Mouse (Mus musculus) gastrocnemius, adult 2 months (tissue): ENCODE measurements at regions not wholly inside any gene's neighbourhood (a gene's known extent, or its start where the extent isn't known, plus 50 kb on each side); places are given as distances from the start of the nearest gene placed in this dataset.

ENCODE experiments used
- DNase-seq: peaks from one replicate; pipeline ENCODE4 v3.0.0; 2022
- H3K27ac ChIP-seq: fragments of 200-600 bp; 2 replicates; pipeline ENCODE4 v1.8.1; 2022; ENCODE audit warnings: mild to moderate bottlenecking
- H3K4me3 ChIP-seq: fragments of 200-600 bp; 2 replicates; pipeline ENCODE4 v1.8.1; 2022; ENCODE audit warnings: mild to moderate bottlenecking, moderate library complexity
- CTCF ChIP-seq: fragments of 200-600 bp; IDR thresholded peaks from 2 replicates; pipeline ENCODE4 v1.8.1; 2022; ENCODE audit warnings: antibody characterized with exemption, mild to moderate bottlenecking, moderate library complexity
- intact Hi-C: fragments of 180-260 bp; cut with DNase I; formaldehyde crosslinking; loops from one replicate; pipeline ENCODE4 v1.15.1; 2025

DNA sequence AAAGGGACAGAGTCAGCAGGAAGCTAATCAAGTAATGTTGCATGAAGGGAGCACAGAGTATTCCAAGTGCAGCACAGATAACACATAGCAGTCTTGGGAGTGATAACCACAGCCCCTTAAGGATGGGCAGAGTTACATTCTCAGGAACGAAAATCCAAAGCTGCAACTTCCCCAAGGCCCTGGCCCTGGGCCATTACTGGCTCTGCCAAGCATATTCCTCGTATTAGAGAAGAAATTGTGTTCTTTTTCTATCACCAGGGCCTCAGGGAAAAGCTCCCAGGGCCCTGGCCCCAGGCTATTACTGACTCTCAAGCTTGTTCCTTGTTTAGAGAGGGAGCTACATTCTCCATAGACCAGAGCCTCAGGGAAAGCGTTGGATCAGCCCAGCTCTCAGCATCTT lies 157.0 kb downstream of the Ttc8 start:
- no peak overlapping the region for H3K4me3 ChIP-seq
- intact Hi-C loops: no loop called here
- TF ChIP-seq CTCF: no peak
- peak; percentile 39 for DNase-seq
- no peak overlapping the region for H3K27ac ChIP-seq

- DNase-seq: no peak
- Histone ChIP-seq H3K4me3 (no peak overlapping the region), H3K27ac (no peak overlapping the region)
- intact Hi-C loops: no loop called here
- TF ChIP-seq CTCF: no peak
Observed at GRCm38 (mm10) chr12:99079873-99080272, 159.5 kb downstream of the Ttc8 start.

DNA sequence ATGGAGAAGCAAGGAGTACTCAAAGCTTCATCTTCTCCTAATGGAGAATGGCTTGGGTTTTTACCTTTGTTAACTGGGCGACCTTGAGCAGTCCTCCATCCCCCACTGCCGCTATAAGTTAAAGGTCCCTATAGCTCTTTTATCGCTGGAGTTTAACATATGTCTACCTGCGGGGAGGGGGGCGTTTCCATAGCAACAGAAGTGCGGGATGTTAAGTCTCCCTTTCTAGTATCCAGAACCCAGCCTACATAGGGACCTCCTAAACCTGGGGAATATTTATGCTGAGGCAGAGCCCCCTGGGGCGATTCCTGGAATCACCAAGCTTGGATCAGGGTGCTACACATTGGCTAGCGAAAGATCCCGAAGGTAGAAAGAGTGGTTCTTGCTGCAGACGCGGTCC lies 163.2 kb downstream of the Ttc8 start:
- H3K4me3 ChIP-seq: no peak overlapping the region
- no peak for DNase-seq
- H3K27ac ChIP-seq: no peak overlapping the region
- no peak for TF ChIP-seq CTCF
- intact Hi-C loops: loop anchor here (1.0 to 2.0 kb wide), 3 partner anchors 754 to 1024 kb away; partner anchors contain the start of gene Kcnk13

DNA sequence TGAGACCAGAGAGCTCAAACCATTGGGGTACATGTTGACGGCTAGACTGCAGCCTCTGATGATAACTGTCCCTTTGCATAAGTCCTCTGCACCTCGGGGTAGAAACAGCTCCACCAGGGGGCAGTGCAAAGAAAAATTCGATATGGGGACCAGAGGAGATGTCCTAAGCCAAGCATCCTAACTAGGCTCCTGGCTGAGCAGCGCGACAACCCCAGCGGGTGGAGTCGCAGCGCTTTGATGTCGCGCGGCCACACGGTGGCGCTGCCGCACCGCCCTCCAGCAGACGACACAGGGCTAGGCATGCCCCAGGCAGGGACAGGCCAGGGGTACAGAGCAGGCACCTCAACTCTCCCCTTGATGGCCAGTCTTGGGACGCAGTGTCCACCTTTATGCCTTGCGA lies 163.8 kb downstream of the Ttc8 start:
- Histone ChIP-seq H3K4me3 (no peak overlapping the region), H3K27ac (no peak overlapping the region)
- peak; percentile 90 for DNase-seq
- intact Hi-C loops: loop anchor here (1.0 kb wide), 2 partner anchors 753 to 1023 kb away; no protein-coding TSS in a partner anchor
- peak; percentile 98 for TF ChIP-seq CTCF

DNA sequence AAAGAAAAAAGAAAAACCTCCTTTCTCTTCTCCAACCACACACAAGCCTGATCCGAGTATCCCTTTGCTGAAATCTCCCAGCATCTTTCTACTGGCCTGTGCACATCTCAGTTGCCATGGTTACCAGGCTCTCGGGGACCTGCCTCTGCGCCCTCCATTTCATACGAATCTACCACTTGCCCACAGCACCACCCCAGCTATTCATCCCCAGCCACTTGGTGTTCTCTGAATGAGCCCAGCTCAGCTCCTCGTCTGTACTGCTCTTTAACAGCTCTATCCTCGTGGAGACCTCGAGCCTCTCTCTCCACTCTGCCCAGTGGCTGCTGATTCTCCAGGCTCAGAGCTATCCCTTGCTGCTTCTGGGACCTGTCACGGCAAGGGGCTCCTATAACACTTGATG lies 166.9 kb downstream of the Ttc8 start:
- no peak for DNase-seq
- H3K4me3 ChIP-seq: no peak overlapping the region
- H3K27ac ChIP-seq: no peak overlapping the region
- no peak for TF ChIP-seq CTCF
- intact Hi-C loops: no loop called here

- no peak for DNase-seq
- TF ChIP-seq CTCF: no peak
- Histone ChIP-seq H3K4me3 (no peak overlapping the region), H3K27ac (no peak overlapping the region)
- intact Hi-C loops: loop anchor here (10.0 kb wide), 1 partner anchor 243 kb away; no protein-coding TSS in a partner anchor
Observed at GRCm38 (mm10) chr12:99091770-99092169, 171.4 kb downstream of the Ttc8 start.

GRCm38 (mm10) chr12:99093151-99093550 lies 172.8 kb downstream of the Ttc8 start:
- DNase-seq: no peak
- Histone ChIP-seq H3K4me3 (no peak overlapping the region), H3K27ac (no peak overlapping the region)
- intact Hi-C loops: loop anchor here (10.0 kb wide), 1 partner anchor 242 kb away; no protein-coding TSS in a partner anchor
- no peak for TF ChIP-seq CTCF

- intact Hi-C loops: loop anchor here (10.0 kb wide), 1 partner anchor 241 kb away; no protein-coding TSS in a partner anchor
- DNase-seq: no peak
Observed at GRCm38 (mm10) chr12:99093989-99094388, 173.6 kb downstream of the Ttc8 start.

GRCm38 (mm10) chr12:99096930-99097617 lies 176.7 kb downstream of the Ttc8 start:
- peak overlapping the region; percentile 42 for H3K4me3 ChIP-seq
- TF ChIP-seq CTCF: peak; percentile 95
- peak overlapping the region; percentile 86 for H3K27ac ChIP-seq
- intact Hi-C loops: loop anchor here (2.0 to 10.0 kb wide), 5 partner anchors 55 to 742 kb away; partner anchors contain the start of gene Foxn3
- DNase-seq: peak; percentile 84

More at GRCm38 (mm10) chr12:99093989-99094388, 173.6 kb downstream of the Ttc8 start:
- no peak overlapping the region for H3K4me3 ChIP-seq
- H3K27ac ChIP-seq: no peak overlapping the region
- TF ChIP-seq CTCF: no peak

GRCm38 (mm10) chr12:99097618-99098066 lies 177.3 kb downstream of the Ttc8 start:
- peak overlapping the region; percentile 42 for H3K4me3 ChIP-seq
- peak overlapping the region; percentile 86 for H3K27ac ChIP-seq
- TF ChIP-seq CTCF: no peak
- peak; percentile 41 for DNase-seq
- intact Hi-C loops: loop anchor here (2.0 to 10.0 kb wide), 5 partner anchors 55 to 741 kb away; partner anchors contain the start of gene Foxn3

- no peak overlapping the region for H3K4me3 ChIP-seq
- DNase-seq: no peak
- H3K27ac ChIP-seq: no peak overlapping the region
- TF ChIP-seq CTCF: no peak
- intact Hi-C loops: loop anchor here (5.0 to 10.0 kb wide), 4 partner anchors 52 to 462 kb away; partner anchors contain the start of gene Foxn3
Observed at GRCm38 (mm10) chr12:99099881-99100280, 179.5 kb downstream of the Ttc8 start.

GRCm38 (mm10) chr12:99108616-99109015 lies 188.2 kb downstream of the Ttc8 start:
- Histone ChIP-seq H3K4me3 (no peak overlapping the region), H3K27ac (no peak overlapping the region)
- intact Hi-C loops: no loop called here
- TF ChIP-seq CTCF: no peak
- no peak for DNase-seq

DNA sequence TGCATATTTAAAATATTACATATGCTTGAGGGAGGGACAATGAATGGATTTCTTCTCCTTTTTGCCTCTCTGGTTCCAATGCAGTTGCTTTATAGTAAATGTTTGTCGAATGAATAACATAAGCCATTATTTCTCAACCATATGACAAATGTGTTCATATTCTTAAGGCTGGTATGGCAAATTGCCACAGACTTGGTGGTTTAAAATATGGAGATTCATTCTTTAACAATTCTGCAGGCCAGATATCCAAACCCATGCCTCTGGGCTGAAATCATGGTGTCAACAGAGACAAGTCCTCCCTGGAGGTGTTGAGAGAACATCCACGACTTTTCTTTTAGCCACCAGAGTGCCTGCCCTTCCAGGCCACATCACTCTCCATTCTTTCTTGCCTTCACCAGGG lies 193.4 kb downstream of the Ttc8 start:
- no peak for DNase-seq
- TF ChIP-seq CTCF: no peak
- intact Hi-C loops: no loop called here

More for the DNA sequence above, 193.4 kb downstream of the Ttc8 start:
- Histone ChIP-seq H3K27ac (no peak overlapping the region), H3K4me3 (no peak overlapping the region)
